Mouse (Mus musculus) ovary, postnatal 36 days (tissue): Measurements from ENCODE around the gene Zfp687.

Experiments used
- DNase-seq: peaks from one replicate; pipeline ENCODE4 v3.0.0; 2022; ENCODE audit warnings: low spot score, mixed read lengths

Gene Zfp687

GRCm38 (mm10) chr3:94960322-94960721 is 54.9 kb downstream of the Zfp687 start:
- DNase-seq: no peak

GRCm38 (mm10) chr3:94959871-94960270 is 55.4 kb downstream of the Zfp687 start:
- no peak for DNase-seq

GRCm38 (mm10) chr3:94958295-94958694 is 57.0 kb downstream of the Zfp687 start:
- no peak for DNase-seq
